Mouse (Mus musculus): ENCODE results near the gene Ppm1n. TPM values are rescaled to one million over a fixed set of nuclear protein-coding genes. Genes with fewer than 3 reads are reported as not detected.
A peak's percentile ranks its signal among the peaks of the same experiment; 100 is the strongest.

Gene Ppm1n
- total and polyA plus RNA-seq, 3 experiments, result not detected

- Histone ChIP-seq H3K36me3 (ENCODE audit: control insufficient read depth in 1 of 2, insufficient read depth in 2 of 2, low read length in 2 of 2) (no peaks in the 10 kb centered on the region), H3K4me3 (ENCODE audit: control insufficient read depth in 1 of 2, insufficient read depth in 1 of 2, low read depth in 2 of 2, low read length in 2 of 2) (peak overlapping the region; percentile 77 to 92), H3K4me1 (ENCODE audit: control insufficient read depth in 1 of 2, insufficient read depth in 2 of 2, low read length in 2 of 2) (peaks cover 0 to 7% of the 10 kb centered on the region in 2 experiments; a peak in 3 of 4 replicates), H3K9ac (ENCODE audit: control insufficient read depth, low read depth, low read length, poor library complexity, severe bottlenecking) (peak overlapping the region; percentile 72), H3K27me3 (ENCODE audit: control insufficient read depth in 1 of 2, insufficient read depth in 2 of 2, low read length in 2 of 2) (no peaks in the 10 kb centered on the region), H3K27ac (ENCODE audit: control insufficient read depth, low read depth, low read length) (peak overlapping the region; percentile 68), H3K79me2 (ENCODE audit: control insufficient read depth, insufficient read depth, low read length, poor library complexity) (peaks cover 49% of the 10 kb centered on the region), H3K9me3 (replicated peaks; ENCODE audit: insufficient read depth, low read length) (no peaks in the 10 kb centered on the region)
- TF ChIP-seq TBP (IDR thresholded peaks at IDR 0.05; ENCODE audit: low read depth, low read length) (peak; percentile 76; the same call in 1 of the 2 replicates), POLR2AphosphoS2 (IDR thresholded peaks at IDR 0.05; ENCODE audit: low read length) (peak; percentile 60; the same call in 1 of the 2 replicates), KAT2A (conservative IDR thresholded peaks at IDR 0.05; ENCODE audit: low read depth, low read length) (no peak), MAZ (IDR thresholded peaks at IDR 0.05; ENCODE audit: low read depth, low read length) (no peak), CHD2 (IDR thresholded peaks at IDR 0.05; ENCODE audit: low read length) (0 out of 2 replicates have a peak, but pooled peaks have one; percentile 3), ELF1 (IDR thresholded peaks at IDR 0.05; ENCODE audit: low read depth, low read length) (no peak), BHLHE40 (IDR thresholded peaks at IDR 0.05; ENCODE audit: borderline replicate concordance, low read depth, low read length) (no peak), POLR2A (IDR thresholded peaks at IDR 0.05; ENCODE audit: control insufficient read depth in 1 of 2, insufficient read depth in 1 of 2, low read depth in 1 of 2, low read length in 2 of 2, poor library complexity in 1 of 2) (peak in 1 of 2 experiments; percentile 71; a peak in 2 of 4 replicates), USF2 (IDR thresholded peaks at IDR 0.05; ENCODE audit: borderline replicate concordance in 1 of 2, insufficient read depth in 1 of 2, low read depth in 1 of 2, low read length in 2 of 2) (no peak), SMC3 (IDR thresholded peaks at IDR 0.05; ENCODE audit: low read depth, low read length) (no peak), ZMIZ1 (IDR thresholded peaks at IDR 0.05; ENCODE audit: low read depth, low read length) (no peak), ZKSCAN1 (IDR thresholded peaks at IDR 0.05; ENCODE audit: low read depth, low read length) (no peak), SIN3A (IDR thresholded peaks at IDR 0.05; ENCODE audit: low read length) (no peak; the same call in 1 of the 2 replicates)
- no peak for DNase-seq (ENCODE audit: low read depth, low spot score)
Measured at GRCm38 (mm10) chr7:19228793-19229148, 51.1 kb downstream of the Ppm1n start.

GRCm38 (mm10) chr7:19227883-19228792, 51.7 kb downstream of the Ppm1n start, which contains the start of gene Opa3:
TSS of gene Opa3 (plus strand) at chr7:19228334.
- peaks cover 43% of the 10 kb centered on the region for H3K79me2 ChIP-seq (ENCODE audit: control insufficient read depth, insufficient read depth, low read length, poor library complexity)
- no peaks in the 10 kb centered on the region for H3K36me3 ChIP-seq (ENCODE audit: control insufficient read depth in 1 of 2, insufficient read depth in 2 of 2, low read length in 2 of 2)
- H3K27me3 ChIP-seq (ENCODE audit: control insufficient read depth in 1 of 2, insufficient read depth in 2 of 2, low read length in 2 of 2), result no peaks in the 10 kb centered on the region
- no peaks in the 10 kb centered on the region for H3K9me3 ChIP-seq (replicated peaks; ENCODE audit: insufficient read depth, low read length)
- DNase-seq (ENCODE audit: low read depth, low spot score), result peak; percentile 100
- H3K27ac ChIP-seq (ENCODE audit: control insufficient read depth, low read depth, low read length), result peak within 1 kb of the TSS; percentile 94
- H3K4me3 ChIP-seq (ENCODE audit: control insufficient read depth in 1 of 2, insufficient read depth in 1 of 2, low read depth in 2 of 2, low read length in 2 of 2), result peak within 1 kb of the TSS; percentile 81 to 92
- H3K4me1 ChIP-seq (ENCODE audit: control insufficient read depth in 1 of 2, insufficient read depth in 2 of 2, low read length in 2 of 2), result peaks cover 0 to 7% of the 10 kb centered on the region in 2 experiments; a peak in 3 of 4 replicates
- H3K9ac ChIP-seq (ENCODE audit: control insufficient read depth, low read depth, low read length, poor library complexity, severe bottlenecking), result peak within 1 kb of the TSS; percentile 88
- TF ChIP-seq KAT2A (conservative IDR thresholded peaks at IDR 0.05; ENCODE audit: low read depth, low read length) (peak; percentile 53; the same call in 1 of the 2 replicates), TAL1 (IDR thresholded peaks at IDR 0.05; ENCODE audit: low read length) (no peak), HCFC1 (IDR thresholded peaks at IDR 0.05; ENCODE audit: low read depth, low read length) (peak; percentile 83), SMC3 (IDR thresholded peaks at IDR 0.05; ENCODE audit: low read depth, low read length) (no peak), MYB (IDR thresholded peaks at IDR 0.05; ENCODE audit: low read depth, low read length) (peak; percentile 77), POLR2AphosphoS2 (IDR thresholded peaks at IDR 0.05; ENCODE audit: low read length) (peak; percentile 87), RAD21 (IDR thresholded peaks at IDR 0.05; ENCODE audit: low read depth, low read length) (no peak), RCOR1 (IDR thresholded peaks at IDR 0.05; ENCODE audit: low read depth, low read length) (no peak), NRF1 (IDR thresholded peaks at IDR 0.05; ENCODE audit: insufficient read depth, low read depth, low read length, poor library complexity, severe bottlenecking) (peak; percentile 54; the same call in 1 of the 2 replicates), JUND (IDR thresholded peaks at IDR 0.05; ENCODE audit: low read depth, low read length) (no peak), GATA1 (IDR thresholded peaks at IDR 0.05; ENCODE audit: low read depth, low read length) (no peak), GABPA (IDR thresholded peaks at IDR 0.05; ENCODE audit: low read depth, low read length) (no peak; the same call in 1 of the 2 replicates), UBTF (IDR thresholded peaks at IDR 0.05; ENCODE audit: borderline replicate concordance, insufficient read depth, low read depth, low read length) (no peak), POLR2AphosphoS5 (IDR thresholded peaks at IDR 0.05; ENCODE audit: borderline replicate concordance, low read depth, low read length) (no peak; the same call in 1 of the 2 replicates), TBP (IDR thresholded peaks at IDR 0.05; ENCODE audit: low read depth, low read length) (peak; percentile 86), POLR2A (IDR thresholded peaks at IDR 0.05; ENCODE audit: control insufficient read depth in 1 of 2, insufficient read depth in 1 of 2, low read depth in 1 of 2, low read length in 2 of 2, poor library complexity in 1 of 2) (peak; percentile 78 to 91), ZKSCAN1 (IDR thresholded peaks at IDR 0.05; ENCODE audit: low read depth, low read length) (no peak), SIN3A (IDR thresholded peaks at IDR 0.05; ENCODE audit: low read length) (peak; percentile 70), ZC3H11A (IDR thresholded peaks at IDR 0.05; ENCODE audit: low read depth, low read length) (no peak), MAZ (IDR thresholded peaks at IDR 0.05; ENCODE audit: low read depth, low read length) (peak; percentile 98), MXI1 (IDR thresholded peaks at IDR 0.05; ENCODE audit: low read depth, low read length) (peak; percentile 86), ZNF384 (IDR thresholded peaks at IDR 0.05; ENCODE audit: low read depth, low read length) (no peak)

Measured in MEL (cell line).